Mouse (Mus musculus) myocyte (in vitro differentiated cells): ENCODE measurements around the gene Lsg1.

Experiments
- CEBPB ChIP-seq: IDR thresholded peaks from 2 replicates; pipeline ENCODE4 v1.6.1; 2011; ENCODE audit warnings: mild to moderate bottlenecking, moderate library complexity; ENCODE audit not compliant: poor library complexity, insufficient read depth, severe bottlenecking
- E2F4 ChIP-seq: IDR thresholded peaks from one replicate; pipeline ENCODE4 v1.6.1; 2011; ENCODE audit warnings: mild to moderate bottlenecking, control low read depth, moderate library complexity; ENCODE audit not compliant: insufficient read depth
- MAX ChIP-seq: IDR thresholded peaks from one replicate; pipeline ENCODE4 v1.6.1; 2011; ENCODE audit warnings: low read depth, mild to moderate bottlenecking, control low read depth
- MYOD1 ChIP-seq, 3 experiments: IDR thresholded peaks; one replicate each; pipeline ENCODE4 v1.6.1; 2011; ENCODE audit warnings: control low read depth in 2 of 3, low read depth in 2 of 3, mild to moderate bottlenecking in 2 of 3, moderate library complexity in 1 of 3; ENCODE audit not compliant: insufficient read length in 2 of 3, control insufficient read depth in 1 of 3
- MYOG ChIP-seq, 3 experiments: IDR thresholded peaks; one replicate each; pipeline ENCODE4 v1.6.1; 2011; ENCODE audit warnings: control low read depth in 2 of 3, low read depth in 2 of 3, mild to moderate bottlenecking in 2 of 3; ENCODE audit not compliant: insufficient read length in 2 of 3, control insufficient read depth in 1 of 3, insufficient read depth in 1 of 3
- POLR2A ChIP-seq: IDR thresholded peaks from one replicate; pipeline ENCODE4 v1.6.1; 2011; ENCODE audit warnings: low read depth, mild to moderate bottlenecking, control low read depth, moderate library complexity; ENCODE audit not compliant: insufficient read length
- TCF12 ChIP-seq: IDR thresholded peaks from one replicate; pipeline ENCODE4 v1.6.1; 2011; ENCODE audit warnings: mild to moderate bottlenecking, control low read depth; ENCODE audit not compliant: poor library complexity, insufficient read depth, severe bottlenecking
- TCF3 ChIP-seq: IDR thresholded peaks from one replicate; pipeline ENCODE4 v1.6.1; 2011; ENCODE audit warnings: low read depth, control low read depth; ENCODE audit not compliant: insufficient read length
- USF1 ChIP-seq: IDR thresholded peaks from one replicate; pipeline ENCODE4 v1.6.1; 2011; ENCODE audit warnings: low read depth, mild to moderate bottlenecking, control low read depth, moderate library complexity

DNA sequence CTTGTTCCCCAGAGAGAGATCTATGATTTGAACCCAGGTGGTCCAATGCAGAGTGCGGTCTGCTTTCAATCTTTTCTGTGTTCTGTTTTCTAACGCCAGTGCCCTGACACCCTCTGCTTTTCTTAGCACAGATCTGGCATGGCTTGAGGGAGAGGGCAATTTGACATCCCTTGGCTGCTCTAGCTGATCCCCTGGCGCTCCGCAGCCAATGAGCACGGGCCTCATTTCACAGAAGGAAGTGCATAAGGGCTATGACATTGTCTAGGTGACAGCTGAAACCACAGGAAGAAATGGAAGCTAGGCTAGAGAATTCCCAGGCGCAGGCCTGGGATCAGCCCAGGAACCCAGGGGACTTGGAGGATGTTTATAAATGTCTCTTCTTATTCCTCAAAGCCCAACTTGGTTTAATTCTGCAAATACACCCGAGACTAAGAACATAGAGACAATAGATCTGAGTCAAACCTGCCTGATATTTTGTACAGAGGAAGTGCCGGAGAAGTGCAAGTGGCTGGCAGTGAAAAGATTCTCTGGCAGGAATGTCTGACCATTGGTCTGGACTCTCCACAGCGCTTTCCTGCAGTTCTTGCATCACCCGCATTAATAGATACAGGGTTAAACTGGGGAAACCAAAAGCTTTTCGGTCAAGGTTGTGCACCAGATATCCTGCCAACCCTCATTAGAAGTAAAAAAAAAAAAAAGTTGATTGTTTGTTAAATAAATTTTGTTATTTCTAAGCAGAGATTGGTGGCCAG lies 40.4 kb upstream of the Lsg1 start:
- TF ChIP-seq MYOG (IDR thresholded peaks at IDR 0.05; ENCODE audit: control insufficient read depth in 1 of 3, insufficient read depth in 1 of 3, insufficient read length in 2 of 3, low read depth in 2 of 3) (no peak), TCF3 (no peak), POLR2A (no peak), TCF12 (no peak), E2F4 (no peak), MAX (no peak), CEBPB (no peak), MYOD1 (IDR thresholded peaks at IDR 0.05; ENCODE audit: control insufficient read depth in 1 of 3, insufficient read length in 2 of 3, low read depth in 2 of 3) (no peak), USF1 (no peak)
